Mouse (Mus musculus): ENCODE measurements around the gene 1700010I14Rik.
A peak's percentile ranks its signal among the peaks of the same experiment; 100 is the strongest.

Gene 1700010I14Rik

GRCm38 (mm10) chr17:9023198-9023942 lies 35.2 kb downstream of the 1700010I14Rik start:
- DNase-seq (ENCODE audit: low spot score in 2 of 2): no peak

GRCm38 (mm10) chr17:9030181-9030580 lies 42.0 kb downstream of the 1700010I14Rik start:
- no peak for DNase-seq (ENCODE audit: low spot score in 2 of 2)

- peak; percentile 84 to 85 for DNase-seq (ENCODE audit: low spot score in 2 of 2)
These were observed 43.4 kb downstream of the 1700010I14Rik start for GRCm38 (mm10) chr17:9031241-9032141.

- DNase-seq (ENCODE audit: low spot score in 2 of 2): no peak
These were observed 44.4 kb downstream of the 1700010I14Rik start for GRCm38 (mm10) chr17:9032362-9033044.

GRCm38 (mm10) chr17:9033511-9033910 lies 45.4 kb downstream of the 1700010I14Rik start:
- DNase-seq (ENCODE audit: low spot score in 2 of 2): no peak

GRCm38 (mm10) chr17:9035561-9036348 lies 47.6 kb downstream of the 1700010I14Rik start:
- no peak for DNase-seq (ENCODE audit: low spot score in 2 of 2)

- no peak for DNase-seq (ENCODE audit: low spot score in 2 of 2)
These were observed 54.6 kb downstream of the 1700010I14Rik start for GRCm38 (mm10) chr17:9042723-9043122.

GRCm38 (mm10) chr17:9052441-9052980 lies 64.4 kb downstream of the 1700010I14Rik start:
- DNase-seq (ENCODE audit: low spot score in 2 of 2): no peak

GRCm38 (mm10) chr17:9059360-9059932 lies 71.3 kb downstream of the 1700010I14Rik start:
- DNase-seq (ENCODE audit: low spot score in 2 of 2): no peak

All from frontal cortex, postnatal 25 days (tissue).